8 mouse cellular contexts compared by ENCODE assay signal in the genomic region with DNA sequence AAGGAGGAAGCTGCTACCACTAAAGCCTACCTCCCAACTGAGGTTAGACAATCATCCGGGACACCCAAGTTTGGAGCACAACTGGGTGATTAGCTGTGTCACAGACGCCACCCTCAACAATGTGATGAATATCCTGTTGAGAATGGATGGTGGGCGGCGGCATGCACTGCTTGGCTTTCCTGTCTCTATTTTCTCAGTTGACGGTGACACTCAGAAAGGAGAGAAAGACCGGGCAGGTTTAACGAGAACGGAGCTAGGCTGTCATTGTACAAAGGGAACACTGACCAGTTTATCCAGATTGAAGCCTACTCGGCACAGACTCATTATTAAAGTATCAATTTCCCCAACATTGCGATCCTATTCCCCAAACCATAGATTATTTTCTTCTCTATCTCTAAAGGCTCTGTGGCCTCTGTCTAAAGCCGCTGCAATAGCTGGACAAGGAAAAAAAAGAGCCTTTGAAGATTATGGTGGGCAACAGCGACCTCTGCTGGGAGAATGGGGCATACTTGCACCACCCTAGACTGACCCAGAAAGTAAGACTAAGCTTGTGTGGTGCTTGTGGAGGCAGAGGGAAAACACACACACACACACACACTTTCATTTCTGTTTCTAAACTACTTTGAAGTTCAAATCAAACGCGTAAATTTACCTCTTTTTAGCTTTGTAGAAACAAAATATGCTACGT. TPM values are rescaled to one million over a fixed set of nuclear protein-coding genes. Genes with fewer than 3 reads are reported as not detected.
DNase-seq lines count a peak whose midpoint lies in the region; ATAC-seq and TF ChIP-seq lines count a peak whose summit lies in the region.

No protein-coding gene starts in this region.

- no peak for TF ChIP-seq EP300 in CH12.LX (IDR thresholded peaks at IDR 0.05; ENCODE audit: low read length)

- ATAC-seq in heart, embryonic 14.5 days (ENCODE audit: insufficient number of reproducible peaks, insufficient read depth, low FRiP score, low read depth): peak; percentile 74; the same call in 1 of the 2 replicates
- no peak for ATAC-seq in liver, embryonic 11.5 days (replicated peaks; ENCODE audit: low FRiP score)

- TF ChIP-seq CTCF in CH12.LX (conservative IDR thresholded peaks at IDR 0.05 in 1 of 2, IDR thresholded peaks at IDR 0.05 in 1 of 2; ENCODE audit: low read depth in 2 of 2, low read length in 2 of 2): peak; percentile 83 to 91
- TF ChIP-seq CTCF in testis, adult 2 months (IDR thresholded peaks at IDR 0.05; ENCODE audit: control insufficient read depth, insufficient read depth, insufficient replicate concordance, low read depth, low read length): peak; percentile 82; the same call in 1 of the 2 replicates

- no peaks in the 10 kb centered on the region for H3K27me3 ChIP-seq in CH12.LX (replicated peaks)
- peaks cover 5% of the 10 kb centered on the region for H3K27me3 ChIP-seq in forebrain, embryonic 10.5 days (ENCODE audit: poor library complexity, severe bottlenecking)
- H3K27me3 ChIP-seq in heart, embryonic 14.5 days (ENCODE audit: control insufficient read depth, insufficient read depth, low read length): no peaks in the 10 kb centered on the region
- H3K27me3 ChIP-seq in liver, embryonic 11.5 days (replicated peaks; ENCODE audit: control insufficient read depth, insufficient read depth, low read length): no peaks in the 10 kb centered on the region
- H3K27me3 ChIP-seq in testis, adult 2 months (ENCODE audit: control insufficient read depth, insufficient read depth, low read length): no peaks in the 10 kb centered on the region

- dilution Hi-C loops in CH12.LX (cut with MboI; ENCODE audit: extremely low pct_ligation_motif_present, extremely low pct_unique_long_range_greater_than_20kb, low sequenced_read_pairs): no loop called here

- H3K36me3 ChIP-seq in CH12.LX (replicated peaks in 1 of 2; ENCODE audit: control insufficient read depth in 1 of 2, insufficient read depth in 1 of 2, low read length in 1 of 2): no peaks in the 10 kb centered on the region
- H3K36me3 ChIP-seq in forebrain, embryonic 10.5 days (replicated peaks): no peaks in the 10 kb centered on the region
- no peaks in the 10 kb centered on the region for H3K36me3 ChIP-seq in heart, embryonic 14.5 days (ENCODE audit: control insufficient read depth, insufficient read depth, low read length)
- no peaks in the 10 kb centered on the region for H3K36me3 ChIP-seq in liver, embryonic 11.5 days (ENCODE audit: control insufficient read depth, insufficient read depth, low read length)
- H3K36me3 ChIP-seq in testis, adult 2 months (ENCODE audit: control insufficient read depth, insufficient read depth, low read length): no peaks in the 10 kb centered on the region

- no peak for TF ChIP-seq POLR2A in CH12.LX (IDR thresholded peaks at IDR 0.05; ENCODE audit: low read depth, low read length)
- no peak for TF ChIP-seq POLR2A in testis, adult 2 months (IDR thresholded peaks at IDR 0.05; ENCODE audit: control insufficient read depth, low read depth, low read length)

- TF ChIP-seq RAD21 in CH12.LX (IDR thresholded peaks at IDR 0.05; ENCODE audit: low read depth, low read length): peak; percentile 94

- 40% methylated on average over 15 of the region's 15 CpGs for WGBS in forebrain, embryonic 10.5 days
- 33% methylated on average over 15 of the region's 15 CpGs for WGBS in heart, embryonic 14.5 days
- 39% methylated on average over 15 of the region's 15 CpGs for WGBS in liver, embryonic 11.5 days

- H3K4me2 ChIP-seq in CH12.LX (ENCODE audit: insufficient read depth, low read depth, poor library complexity, severe bottlenecking): peak overlapping the region; percentile 16; the same call in 1 of the 2 replicates
- H3K4me2 ChIP-seq in heart, embryonic 14.5 days (ENCODE audit: low read length): peak overlapping the region; percentile 48
- peak overlapping the region; percentile 37 for H3K4me2 ChIP-seq in liver, embryonic 11.5 days

- H3K9ac ChIP-seq in CH12.LX (ENCODE audit: insufficient read depth, low read depth): no peak overlapping the region
- H3K9ac ChIP-seq in heart, embryonic 14.5 days (ENCODE audit: low read length): peak overlapping the region; percentile 28; the same call in 1 of the 2 replicates
- no peak overlapping the region for H3K9ac ChIP-seq in liver, embryonic 11.5 days (ENCODE audit: low read depth, low read length)

- no peak overlapping the region for H3K27ac ChIP-seq in CH12.LX (ENCODE audit: insufficient read depth, low read depth)
- no peak overlapping the region for H3K27ac ChIP-seq in forebrain, embryonic 10.5 days
- H3K27ac ChIP-seq in heart, embryonic 14.5 days (replicated peaks in 1 of 2; ENCODE audit: control insufficient read depth in 1 of 2, insufficient read depth in 1 of 2, low read depth in 2 of 2, low read length in 2 of 2): no peak overlapping the region
- no peak overlapping the region for H3K27ac ChIP-seq in liver, embryonic 11.5 days (ENCODE audit: low read depth, low read length)
- H3K27ac ChIP-seq in testis, adult 2 months (ENCODE audit: control insufficient read depth, insufficient read depth, low read depth, low read length): no peak overlapping the region

- H3K9me3 ChIP-seq in CH12.LX (replicated peaks; ENCODE audit: low read length): no peaks in the 10 kb centered on the region
- no peaks in the 10 kb centered on the region for H3K9me3 ChIP-seq in forebrain, embryonic 10.5 days
- H3K9me3 ChIP-seq in heart, embryonic 14.5 days (ENCODE audit: control insufficient read depth, low read length): no peaks in the 10 kb centered on the region
- H3K9me3 ChIP-seq in liver, embryonic 11.5 days (ENCODE audit: control insufficient read depth, low read length): no peaks in the 10 kb centered on the region

- no peak overlapping the region for H3K4me3 ChIP-seq in CH12.LX (replicated peaks in 1 of 3; ENCODE audit: low read depth in 2 of 3, low read length in 2 of 3, poor library complexity in 1 of 3)
- H3K4me3 ChIP-seq in forebrain, embryonic 10.5 days: no peak overlapping the region
- H3K4me3 ChIP-seq in heart, embryonic 14.5 days (ENCODE audit: control insufficient read depth in 1 of 2, insufficient read depth in 1 of 2, low read depth in 1 of 2, low read length in 2 of 2): 0 out of 4 replicates have a peak overlapping the region, but pooled peaks of 1 of the 2 experiments have one; percentile 16
- no peak overlapping the region for H3K4me3 ChIP-seq in liver, embryonic 11.5 days (ENCODE audit: low read depth, low read length)
- peak overlapping the region; percentile 47 for H3K4me3 ChIP-seq in testis, adult 2 months (ENCODE audit: control insufficient read depth, low read depth, low read length)

- H3K4me1 ChIP-seq in CH12.LX (ENCODE audit: control insufficient read depth in 1 of 2, insufficient read depth in 2 of 2): peaks cover 0 to 6% of the 10 kb centered on the region in 2 experiments; a peak in 2 of 4 replicates
- peaks cover 42% of the 10 kb centered on the region for H3K4me1 ChIP-seq in forebrain, embryonic 10.5 days
- H3K4me1 ChIP-seq in heart, embryonic 14.5 days (ENCODE audit: control insufficient read depth in 2 of 2, insufficient read depth in 2 of 2, low read length in 2 of 2): peaks cover 0 to 3% of the 10 kb centered on the region in 2 experiments; a peak in 1 of 4 replicates
- H3K4me1 ChIP-seq in liver, embryonic 11.5 days (replicated peaks; ENCODE audit: control insufficient read depth, insufficient read depth, low read length): no peaks in the 10 kb centered on the region
- H3K4me1 ChIP-seq in testis, adult 2 months (ENCODE audit: control insufficient read depth, insufficient read depth, low read length): no peaks in the 10 kb centered on the region

- H3K79me2 ChIP-seq in CH12.LX (replicated peaks; ENCODE audit: control insufficient read depth, extremely low read depth, insufficient read depth, poor library complexity, severe bottlenecking): no peaks in the 10 kb centered on the region

- in situ Hi-C loops in CH12.LX (cut with MboI; ENCODE audit: low pct_ligation_motif_present, low pct_unique_long_range_greater_than_20kb, low sequenced_read_pairs): loop anchor here (5.0 to 25.0 kb wide), 2 partner anchors 490 to 680 kb away; no protein-coding TSS in a partner anchor

- DNase-seq in CH12.LX (ENCODE audit: extremely low read depth): peak; percentile 71
- peak; percentile 34 for DNase-seq in brain, embryonic 18.5 days (ENCODE audit: low read depth, low spot score)
- DNase-seq in forebrain, embryonic 10.5 days (ENCODE audit: extremely low spot score, low spot score): peak; percentile 80
- DNase-seq in kidney, postnatal 10 days: peak; percentile 86
- DNase-seq in liver, embryonic 11.5 days (ENCODE audit: low spot score): peak; percentile 68
- DNase-seq in naive thymus-derived CD4-positive, alpha-beta T cell, adult 2 months (ENCODE audit: low read depth): peak; percentile 72

TF ChIP-seq in CH12.LX, 34 proteins besides CTCF, POLR2A, EP300 and RAD21:
- TF ChIP-seq TCF12 (IDR thresholded peaks at IDR 0.05; ENCODE audit: low read depth, low read length) (no peak), UBTF (IDR thresholded peaks at IDR 0.05; ENCODE audit: low read depth, low read length) (no peak), JUND (conservative IDR thresholded peaks at IDR 0.05; ENCODE audit: low read depth, low read length) (no peak), JUN (IDR thresholded peaks at IDR 0.05; ENCODE audit: insufficient read depth, low read depth, low read length) (no peak), RCOR1 (conservative IDR thresholded peaks at IDR 0.05; ENCODE audit: low read depth, low read length) (no peak), SMC3 (IDR thresholded peaks at IDR 0.05; ENCODE audit: low read depth, low read length) (peak; percentile 84), IRF4 (IDR thresholded peaks at IDR 0.05; ENCODE audit: low read depth, low read length) (peak; percentile 48; the same call in 1 of the 2 replicates), ZC3H11A (IDR thresholded peaks at IDR 0.05; ENCODE audit: low read depth, low read length) (peak; percentile 70), POLR2AphosphoS2 (IDR thresholded peaks at IDR 0.05; ENCODE audit: low read depth, low read length) (no peak), ZNF384 (IDR thresholded peaks at IDR 0.05; ENCODE audit: low read depth, low read length) (peak; percentile 94), CHD1 (IDR thresholded peaks at IDR 0.05; ENCODE audit: low read depth, low read length) (no peak), PAX5 (IDR thresholded peaks at IDR 0.05; ENCODE audit: low read length) (no peak), HCFC1 (IDR thresholded peaks at IDR 0.05; ENCODE audit: low read depth, low read length) (no peak)

RNA-seq across cellular contexts. Expression of a gene that starts 29.0 kb away (rescaled TPM):
- not detected in 2 replicates for total RNA-seq in CH12.LX (2012; rRNA removed)
- not detected in 2 replicates for total RNA-seq in CH12.LX (2014; rRNA removed)
- not detected in 2 replicates for polyA plus RNA-seq in CH12.LX (2012; ENCODE audit: insufficient read length, low read depth)
- polyA plus RNA-seq in forebrain, embryonic 10.5 days (2016; fragmentation: Nextera tagmentation; extraction: Ambion mirVana): 3.8 and 5.0 TPM in 2 replicates
- polyA plus RNA-seq in heart, embryonic 14.5 days (2014; fragmentation: Nextera tagmentation; extraction: Ambion mirVana): 0.11 and 0.27 TPM in 2 replicates
- 0.58 and 0.94 TPM in 2 replicates for polyA plus RNA-seq in liver, embryonic 11.5 days (2014; fragmentation: Nextera tagmentation; extraction: Ambion mirVana)
- polyA plus RNA-seq in testis, adult 2 months (2012; rRNA removed): 0.17 and 1.2 TPM in 2 replicates

Comparison
In these comparisons a context has a peak if more than half of its experiments do, and no peak if none do; other contexts are left out.
1. DNase-seq: peak in every context shown above with its lines; median percentile 86 in kidney, postnatal 10 days; 80 in forebrain, embryonic 10.5 days; 72 in naive thymus-derived CD4-positive, alpha-beta T cell, adult 2 months; 71 in CH12.LX; 68 in liver, embryonic 11.5 days; 34 in brain, embryonic 18.5 days.